Mouse (Mus musculus) stomach, postnatal 0 days (tissue): Measurements from ENCODE around the gene Slc9a6. TPM values are rescaled to one million over a fixed set of nuclear protein-coding genes. Genes with fewer than 3 reads are reported as not detected.

Experiments used
- ATAC-seq: fragments of 200-750 bp; cut with Nextera tagmentation; 2 replicates; pipeline ENCODE4 v1.8.0; 2017; ENCODE audit not compliant: low FRiP score, low TSS enrichment
- DNase-seq: peaks from one replicate; pipeline ENCODE4 v3.0.0-alpha.2; 2016; ENCODE audit warnings: low spot score
- H3K27ac ChIP-seq: fragments of 300-500 bp; sonication (generic); replicated peaks from 2 replicates; pipeline ENCODE4 v1.5.1; 2014; ENCODE audit warnings: mild to moderate bottlenecking, control low read depth
- H3K27me3 ChIP-seq: fragments of 300-500 bp; sonication (generic); 2 replicates; pipeline ENCODE4 v1.6.1; 2014; ENCODE audit warnings: low read length; ENCODE audit not compliant: control insufficient read depth, insufficient read depth
- H3K36me3 ChIP-seq: fragments of 300-500 bp; sonication (generic); 2 replicates; pipeline ENCODE4 v1.6.1; 2014; ENCODE audit warnings: low read length, mixed read lengths; ENCODE audit not compliant: control insufficient read depth, insufficient read depth
- H3K4me1 ChIP-seq: fragments of 300-500 bp; sonication (generic); replicated peaks from 2 replicates; pipeline ENCODE4 v1.6.1; 2014; ENCODE audit warnings: antibody characterized with exemption; ENCODE audit not compliant: control insufficient read depth, insufficient read depth
- H3K4me2 ChIP-seq: fragments of 300-500 bp; sonication (generic); replicated peaks from 2 replicates; pipeline ENCODE4 v1.6.1; 2014; ENCODE audit warnings: low read depth, mild to moderate bottlenecking, control low read depth, moderate library complexity
- H3K4me3 ChIP-seq: fragments of 300-500 bp; sonication (generic); 2 replicates; pipeline ENCODE4 v1.5.1; 2014; ENCODE audit warnings: low read depth, low read length, control low read depth
- H3K9ac ChIP-seq: fragments of 300-500 bp; sonication (generic); 2 replicates; pipeline ENCODE4 v1.6.1; 2014; ENCODE audit warnings: mild to moderate bottlenecking, low read length, control low read depth, mixed read lengths
- H3K9me3 ChIP-seq: fragments of 300-500 bp; sonication (generic); 2 replicates; pipeline ENCODE4 v1.6.1; 2016; ENCODE audit warnings: low read length; ENCODE audit not compliant: control insufficient read depth
- CTCF ChIP-seq: IDR thresholded peaks from 2 replicates; pipeline ENCODE4 v1.5.1; 2016; ENCODE audit warnings: antibody characterized with exemption, low read depth, mild to moderate bottlenecking, moderate library complexity
- EP300 ChIP-seq: optimal IDR thresholded peaks from 2 replicates; pipeline ENCODE3; 2016; ENCODE audit warnings: antibody characterized with exemption
- WGBS: fragments of 180-500 bp; shearing (Covaris S2); extraction: QIAGEN DNeasy Blood & Tissue Kit; methylation state at CpG from one replicate; pipeline ENCODE4 v1.1.7; 2014; 5-methylcytosine and 5-hydroxymethylcytosine counted together
- microRNA-seq: library from miRNA; unstranded; fragments of <30 nt; microRNA quantifications from one replicate; pipeline ENCODE4, GENCODE M21; 2016
- polyA plus RNA-seq: library from polyadenylated mRNA; unstranded; fragments of >200 nt; fragmentation: Nextera tagmentation; extraction: Ambion mirVana; gene quantifications from 2 replicates; pipeline ENCODE4 v1.2.1, GENCODE M21; 2015

The Slc9a6 gene
- polyA plus RNA-seq, 1 experiment from 2014 or later = 16.1 TPM

- H3K36me3 ChIP-seq = no peaks in the 10 kb centered on the region
- no peak for ATAC-seq
- H3K27ac ChIP-seq = no peak overlapping the region
- H3K27me3 ChIP-seq = no peaks in the 10 kb centered on the region
- no peaks in the 10 kb centered on the region for H3K4me1 ChIP-seq
- WGBS = 57% methylated on average over 8 of the region's 8 CpGs
- no peak overlapping the region for H3K4me2 ChIP-seq
- TF ChIP-seq CTCF (no peak), EP300 (no peak)
- no peak for DNase-seq
- H3K4me3 ChIP-seq = no peak overlapping the region
- no peak overlapping the region for H3K9ac ChIP-seq
- H3K9me3 ChIP-seq = no peaks in the 10 kb centered on the region
Observed at GRCm38 (mm10) chrX:56703965-56704562, 94.5 kb downstream of the Slc9a6 start.

- Histone ChIP-seq H3K36me3 (no peaks in the 10 kb centered on the region), H3K9ac (no peak overlapping the region), H3K27me3 (no peaks in the 10 kb centered on the region), H3K9me3 (no peaks in the 10 kb centered on the region), H3K4me2 (no peak overlapping the region), H3K4me1 (no peaks in the 10 kb centered on the region), H3K27ac (no peak overlapping the region), H3K4me3 (no peak overlapping the region)
- ATAC-seq (no peak), DNase-seq (no peak)
- TF ChIP-seq EP300 (no peak), CTCF (no peak)
- WGBS = 64% methylated on average over 6 of the region's 6 CpGs
Observed at GRCm38 (mm10) chrX:56708592-56709370, 99.2 kb downstream of the Slc9a6 start.

GRCm38 (mm10) chrX:56710522-56710921 lies 101.0 kb downstream of the Slc9a6 start:
- Histone ChIP-seq H3K4me3 (no peak overlapping the region), H3K9ac (no peak overlapping the region), H3K9me3 (no peaks in the 10 kb centered on the region), H3K27me3 (no peaks in the 10 kb centered on the region), H3K4me1 (no peaks in the 10 kb centered on the region), H3K4me2 (no peak overlapping the region), H3K36me3 (no peaks in the 10 kb centered on the region), H3K27ac (no peak overlapping the region)
- ATAC-seq (no peak), DNase-seq (no peak)
- TF ChIP-seq CTCF (no peak), EP300 (no peak)
- 100% methylated on average over 1 of the region's 1 CpGs for WGBS

GRCm38 (mm10) chrX:56712666-56713065 lies 103.1 kb downstream of the Slc9a6 start:
- Histone ChIP-seq H3K9me3 (no peaks in the 10 kb centered on the region), H3K4me2 (no peak overlapping the region), H3K9ac (no peak overlapping the region), H3K4me1 (no peaks in the 10 kb centered on the region), H3K27me3 (no peaks in the 10 kb centered on the region), H3K36me3 (no peaks in the 10 kb centered on the region), H3K27ac (no peak overlapping the region), H3K4me3 (no peak overlapping the region)
- no peak for ATAC-seq
- no peak for TF ChIP-seq EP300
- no peak for TF ChIP-seq CTCF
- WGBS = 79% methylated on average over 1 of the region's 1 CpGs
- no peak for DNase-seq

Small RNA genes within 50 kb of the gene (microRNA-seq; reads per million reads assigned to microRNA genes)
- gene Mir5116 = not detected

Other genes starting within 250 kb of the Slc9a6 start
- gene Smim10l2a, start 235.2 kb upstream of the Slc9a6 start, polyA plus RNA-seq = 2.1 and 2.5 TPM in 2 replicates
- gene Gm2174, start 161.8 kb upstream of the Slc9a6 start, polyA plus RNA-seq = 1.3 and 1.4 TPM in 2 replicates
- 14.8 and 17.6 TPM in 2 replicates for gene Ints6l, start 154.9 kb upstream of the Slc9a6 start, polyA plus RNA-seq
- not detected in 2 replicates for gene Gm10477, start 85.0 kb upstream of the Slc9a6 start, polyA plus RNA-seq
- not detected in 2 replicates for gene Gm648, start 60.2 kb upstream of the Slc9a6 start, polyA plus RNA-seq
- 13.0 TPM in 2 replicates for gene Mmgt1, start 11.7 kb upstream of the Slc9a6 start, polyA plus RNA-seq
- gene Fhl1, start 122.0 kb downstream of the Slc9a6 start, polyA plus RNA-seq = 386 and 394 TPM in 2 replicates
- gene Map7d3, start 212.6 kb downstream of the Slc9a6 start, polyA plus RNA-seq = 1.9 and 2.2 TPM in 2 replicates